Mouse (Mus musculus) stomach, embryonic 16.5 days (tissue): ENCODE results near the gene 9930104L06Rik. TPM values are rescaled to one million over a fixed set of nuclear protein-coding genes. Genes with fewer than 3 reads are reported as not detected.

Experiments
- ATAC-seq: fragments of 200-750 bp; cut with Nextera tagmentation; 2 replicates; pipeline ENCODE4 v1.8.0; 2017; ENCODE audit warnings: moderate number of reproducible peaks, moderate TSS enrichment; ENCODE audit not compliant: insufficient read depth, low FRiP score
- H3K27ac ChIP-seq: fragments of 300-500 bp; sonication (generic); 2 replicates; pipeline ENCODE4 v1.5.1; 2014; ENCODE audit warnings: low read length
- H3K27me3 ChIP-seq: fragments of 300-500 bp; sonication (generic); 2 replicates; pipeline ENCODE4 v1.6.1; 2014; ENCODE audit warnings: low read length, control low read depth, mixed read lengths; ENCODE audit not compliant: control insufficient read depth, insufficient read depth
- H3K36me3 ChIP-seq: fragments of 300-500 bp; sonication (generic); 2 replicates; pipeline ENCODE4 v1.6.1; 2014; ENCODE audit warnings: low read length; ENCODE audit not compliant: control insufficient read depth, insufficient read depth
- H3K4me1 ChIP-seq: fragments of 300-500 bp; sonication (generic); 2 replicates; pipeline ENCODE4 v1.6.1; 2014; ENCODE audit warnings: low read length, control low read depth, mixed read lengths; ENCODE audit not compliant: control insufficient read depth, insufficient read depth
- H3K4me2 ChIP-seq: fragments of 300-500 bp; sonication (generic); 2 replicates; pipeline ENCODE4 v1.6.1; 2014; ENCODE audit warnings: low read depth, low read length, mixed read lengths
- H3K4me3 ChIP-seq: fragments of 300-500 bp; sonication (generic); replicated peaks from 2 replicates; pipeline ENCODE4 v1.5.1; 2014; ENCODE audit warnings: mild to moderate bottlenecking, low read length
- H3K9ac ChIP-seq: fragments of 300-500 bp; sonication (generic); 2 replicates; pipeline ENCODE4 v1.6.1; 2014; ENCODE audit warnings: low read length
- H3K9me3 ChIP-seq: fragments of 300-500 bp; sonication (generic); replicated peaks from 2 replicates; pipeline ENCODE4 v1.6.1; 2016; ENCODE audit warnings: low read length, control low read depth; ENCODE audit not compliant: control insufficient read depth
- WGBS: fragments of 180-500 bp; shearing (Covaris S2); extraction: QIAGEN DNeasy Blood & Tissue Kit; methylation state at CpG from one replicate; pipeline ENCODE4 v1.1.7; 2014; 5-methylcytosine and 5-hydroxymethylcytosine counted together
- polyA plus RNA-seq: library from polyadenylated mRNA; unstranded; fragments of >200 nt; fragmentation: Nextera tagmentation; extraction: Ambion mirVana; gene quantifications from 2 replicates; pipeline ENCODE4 v1.2.1, GENCODE M21; 2015

The 9930104L06Rik gene
- polyA plus RNA-seq, 1 experiment from 2014 or later: 11.8 TPM

- Histone ChIP-seq H3K4me1 (peaks cover 15% of the 10 kb centered on the region), H3K36me3 (no peaks in the 10 kb centered on the region), H3K27me3 (peaks cover 50% of the 10 kb centered on the region), H3K9ac (peak within 1 kb of the TSS; percentile 66), H3K4me2 (peak within 1 kb of the TSS; percentile 63), H3K27ac (no peak within 1 kb of the TSS; the same call in 1 of the 2 replicates), H3K9me3 (no peaks in the 10 kb centered on the region), H3K4me3 (peak within 1 kb of the TSS; percentile 51)
- peak; percentile 57 for ATAC-seq
- WGBS: 2% methylated on average over 59 of the region's 62 CpGs
Measured at GRCm38 (mm10) chr4:124985671-124986602, 49.1 kb downstream of the 9930104L06Rik start, which contains the start of gene Rspo1. TSS of gene Rspo1 (plus strand) at chr4:124986430.

DNA sequence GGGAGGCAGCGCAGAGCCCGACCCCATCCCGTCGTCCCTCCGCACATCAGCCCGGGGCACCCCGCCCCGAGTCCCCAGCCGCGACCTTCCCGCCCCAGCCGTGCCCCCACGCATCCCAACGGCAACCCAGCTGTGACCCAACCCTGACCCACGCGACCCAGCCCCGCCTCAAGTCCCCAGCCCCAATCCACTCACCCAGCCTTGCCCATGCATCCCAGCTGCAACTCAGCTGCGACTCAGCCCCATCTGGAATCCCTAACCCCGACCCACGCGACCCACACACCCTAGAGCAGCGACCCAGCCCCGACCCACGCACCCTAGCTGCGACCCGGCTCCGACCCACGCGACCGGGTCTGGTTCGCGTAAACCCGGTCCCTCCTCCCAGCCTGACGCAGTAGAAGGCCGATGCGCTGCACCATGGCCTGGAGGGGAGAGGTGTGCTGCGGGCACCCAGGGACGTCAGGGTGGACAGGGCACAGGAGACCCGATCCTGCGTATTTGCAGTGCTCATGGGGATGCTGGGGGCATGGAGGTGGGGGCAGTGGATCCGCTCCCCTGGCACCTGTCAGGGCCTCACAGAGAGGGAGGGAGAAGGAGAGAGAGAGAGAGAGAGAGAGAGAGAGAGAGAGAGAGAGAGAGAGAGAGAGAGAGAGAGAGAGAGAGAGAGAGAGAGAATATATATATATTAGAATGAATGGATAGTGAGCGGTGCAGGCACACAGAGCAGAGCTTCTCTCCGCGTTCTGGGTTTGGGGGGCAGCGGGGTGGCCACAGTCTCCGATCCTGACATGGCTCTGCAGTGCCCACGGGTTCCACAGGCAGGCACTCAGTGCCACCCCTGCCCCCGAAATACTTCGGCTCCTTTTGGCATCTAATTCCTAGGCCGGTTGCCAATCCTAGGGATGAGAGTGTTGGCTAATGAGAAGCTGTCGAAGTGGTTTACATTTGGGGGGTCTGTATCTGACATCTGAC is 50.2 kb downstream of the 9930104L06Rik start:
- Histone ChIP-seq H3K9me3 (no peaks in the 10 kb centered on the region), H3K9ac (peak overlapping the region; percentile 66), H3K27me3 (peaks cover 52% of the 10 kb centered on the region), H3K4me1 (peaks cover 15% of the 10 kb centered on the region), H3K4me3 (peak overlapping the region; percentile 51), H3K27ac (no peak overlapping the region), H3K4me2 (peak overlapping the region; percentile 63), H3K36me3 (no peaks in the 10 kb centered on the region)
- whole genome bisulfite sequencing: 3% methylated on average over 51 of the region's 51 CpGs
- ATAC-seq: no peak

- Histone ChIP-seq H3K9me3 (no peaks in the 10 kb centered on the region), H3K27me3 (peaks cover 53% of the 10 kb centered on the region), H3K4me3 (no peak overlapping the region), H3K9ac (no peak overlapping the region), H3K4me1 (peaks cover 15% of the 10 kb centered on the region), H3K36me3 (no peaks in the 10 kb centered on the region), H3K4me2 (no peak overlapping the region), H3K27ac (no peak overlapping the region; the same call in 1 of the 2 replicates)
- WGBS: 12% methylated on average over 10 of the region's 10 CpGs
- ATAC-seq: no peak
Measured at GRCm38 (mm10) chr4:124987711-124988097, 50.9 kb downstream of the 9930104L06Rik start.

DNA sequence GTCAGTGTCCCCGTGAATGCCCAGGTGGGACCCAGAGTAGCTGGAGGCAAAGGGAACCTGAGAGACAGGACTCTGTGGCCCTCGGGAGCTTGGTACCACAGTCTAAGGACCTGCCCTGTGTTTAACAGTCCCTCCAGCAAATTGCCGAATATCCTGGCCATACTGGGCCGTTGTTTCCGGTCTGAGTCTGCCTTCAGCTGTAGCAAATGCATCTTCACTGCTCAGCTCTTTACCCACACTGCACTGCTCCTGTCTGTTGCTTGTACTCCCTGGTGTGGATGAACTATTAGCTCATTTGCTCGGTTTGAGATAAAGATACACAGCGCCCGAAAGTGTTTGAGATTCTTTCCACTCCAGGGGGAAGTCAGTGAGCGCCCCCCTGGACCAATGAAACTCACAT is 51.5 kb downstream of the 9930104L06Rik start:
- Histone ChIP-seq H3K27ac (no peak overlapping the region), H3K36me3 (no peaks in the 10 kb centered on the region), H3K4me2 (no peak overlapping the region), H3K9me3 (no peaks in the 10 kb centered on the region), H3K27me3 (peaks cover 48% of the 10 kb centered on the region), H3K4me1 (peaks cover 15% of the 10 kb centered on the region), H3K9ac (no peak overlapping the region), H3K4me3 (no peak overlapping the region)
- 20% methylated on average over 9 of the region's 9 CpGs for WGBS
- no peak for ATAC-seq

GRCm38 (mm10) chr4:124989787-124990253 is 53.0 kb downstream of the 9930104L06Rik start:
- Histone ChIP-seq H3K4me2 (peak overlapping the region; percentile 9), H3K9me3 (no peaks in the 10 kb centered on the region), H3K27me3 (peaks cover 34% of the 10 kb centered on the region), H3K27ac (no peak overlapping the region), H3K4me3 (no peak overlapping the region), H3K4me1 (peaks cover 15% of the 10 kb centered on the region), H3K9ac (peak overlapping the region; percentile 9; the same call in 1 of the 2 replicates), H3K36me3 (no peaks in the 10 kb centered on the region)
- 4% methylated on average over 20 of the region's 20 CpGs for WGBS
- ATAC-seq: peak; percentile 23; the same call in 1 of the 2 replicates

GRCm38 (mm10) chr4:124990325-124990724 is 53.5 kb downstream of the 9930104L06Rik start:
- Histone ChIP-seq H3K4me1 (peaks cover 14% of the 10 kb centered on the region), H3K27ac (no peak overlapping the region), H3K9ac (0 out of 2 replicates have a peak overlapping the region, but pooled peaks have one; percentile 9), H3K36me3 (no peaks in the 10 kb centered on the region), H3K27me3 (peaks cover 31% of the 10 kb centered on the region), H3K9me3 (no peaks in the 10 kb centered on the region), H3K4me3 (no peak overlapping the region), H3K4me2 (peak overlapping the region; percentile 9)
- ATAC-seq: no peak
- WGBS: 4% methylated on average over 7 of the region's 7 CpGs

Other genes starting within 250 kb of the 9930104L06Rik start
- gene Utp11, start 243.4 kb upstream of the 9930104L06Rik start, polyA plus RNA-seq: 85.7 and 88.8 TPM in 2 replicates
- gene Fhl3, start 236.3 kb upstream of the 9930104L06Rik start, polyA plus RNA-seq: 10.1 and 10.8 TPM in 2 replicates
- gene Sf3a3, start 222.3 kb upstream of the 9930104L06Rik start, polyA plus RNA-seq: 114 and 118 TPM in 2 replicates
- gene Inpp5b, start 195.2 kb upstream of the 9930104L06Rik start, polyA plus RNA-seq: 33.0 and 35.8 TPM in 2 replicates
- gene Mtf1, start 134.9 kb upstream of the 9930104L06Rik start, polyA plus RNA-seq: 13.9 and 14.5 TPM in 2 replicates
- 20.0 and 22.3 TPM in 2 replicates for gene Yrdc, start 86.4 kb upstream of the 9930104L06Rik start, polyA plus RNA-seq
- gene 1110065P20Rik, start 85.9 kb upstream of the 9930104L06Rik start, polyA plus RNA-seq: 40.9 and 47.4 TPM in 2 replicates
- gene Maneal, start 74.9 kb upstream of the 9930104L06Rik start, polyA plus RNA-seq: 0.41 and 0.59 TPM in 2 replicates
- 0.09 and 0.14 TPM in 2 replicates for gene Epha10, start 56.1 kb upstream of the 9930104L06Rik start, polyA plus RNA-seq
- gene Cdca8, start 2.3 kb downstream of the 9930104L06Rik start, polyA plus RNA-seq: 111 and 114 TPM in 2 replicates
- 7.5 and 10.3 TPM in 2 replicates for gene Rspo1, start 49.4 kb downstream of the 9930104L06Rik start, polyA plus RNA-seq
- gene Gnl2, start 79.5 kb downstream of the 9930104L06Rik start, polyA plus RNA-seq: 76.7 and 80.0 TPM in 2 replicates
- 0.10 and 0.31 TPM in 2 replicates for gene Dnali1, start 128.7 kb downstream of the 9930104L06Rik start, polyA plus RNA-seq
- gene Snip1, start 129.6 kb downstream of the 9930104L06Rik start, polyA plus RNA-seq: 17.2 and 20.5 TPM in 2 replicates
- 41.5 and 45.0 TPM in 2 replicates for gene Meaf6, start 148.1 kb downstream of the 9930104L06Rik start, polyA plus RNA-seq
- gene Zc3h12a, start 190.8 kb downstream of the 9930104L06Rik start, polyA plus RNA-seq: 1.6 and 2.1 TPM in 2 replicates